11 mouse cellular contexts compared by ENCODE assay signal in genomic region chr9:108144371-108145270, GRCm38 (mm10). TPM values are rescaled to one million over a fixed set of nuclear protein-coding genes. Genes with fewer than 3 reads are reported as not detected.
DNase-seq lines count a peak whose midpoint lies in the region; ATAC-seq and TF ChIP-seq lines count a peak whose summit lies in the region.
"Had no signal": no experiment of that assay in that cellular context is flagged by ENCODE, and none has a peak within 500 bp of the region (broad histone marks: within the 10 kb centered on the region; RNA-seq: fewer than 3 reads in every experiment).

No protein-coding gene starts in this region.

- H3K9me3 ChIP-seq in lung, embryonic 15.5 days, result no peaks in the 10 kb centered on the region
- no peaks in the 10 kb centered on the region for H3K9me3 ChIP-seq in stomach, postnatal 0 days (ENCODE audit: control insufficient read depth, low read length)
- no peaks in the 10 kb centered on the region for H3K9me3 ChIP-seq in liver, postnatal 0 days (ENCODE audit: low read length)

- no peaks in the 10 kb centered on the region for H3K27me3 ChIP-seq in cerebellum, adult 2 months (ENCODE audit: control insufficient read depth, insufficient read depth, low read length)
- no peaks in the 10 kb centered on the region for H3K27me3 ChIP-seq in lung, embryonic 15.5 days
- H3K27me3 ChIP-seq in stomach, postnatal 0 days (ENCODE audit: control insufficient read depth, insufficient read depth, low read length), result no peaks in the 10 kb centered on the region
- no peaks in the 10 kb centered on the region for H3K27me3 ChIP-seq in liver, postnatal 0 days (ENCODE audit: insufficient read depth, low read length)

- TF ChIP-seq POLR2A in cerebellum, adult 2 months (IDR thresholded peaks at IDR 0.05; ENCODE audit: borderline replicate concordance, insufficient read depth, low read length), result no peak

- TF ChIP-seq CTCF in cerebellum, adult 2 months (IDR thresholded peaks at IDR 0.05; ENCODE audit: borderline replicate concordance, insufficient read depth, low read depth, low read length), result no peak
- TF ChIP-seq CTCF in stomach, postnatal 0 days (IDR thresholded peaks at IDR 0.05; ENCODE audit: low read depth), result no peak
- no peak for TF ChIP-seq CTCF in liver, postnatal 0 days (IDR thresholded peaks at IDR 0.05; ENCODE audit: low read depth)

- TF ChIP-seq EP300 in stomach, postnatal 0 days (optimal IDR thresholded peaks at IDR 0.05), result no peak
- TF ChIP-seq EP300 in liver, postnatal 0 days (IDR thresholded peaks at IDR 0.05; ENCODE audit: low read depth), result no peak

- peaks cover 76% of the 10 kb centered on the region for H3K4me1 ChIP-seq in cerebellum, adult 2 months (ENCODE audit: control insufficient read depth, insufficient read depth, low read length)
- peaks cover 12% of the 10 kb centered on the region; the same call in 1 of the 2 replicates for H3K4me1 ChIP-seq in lung, embryonic 15.5 days
- H3K4me1 ChIP-seq in stomach, postnatal 0 days (replicated peaks; ENCODE audit: control insufficient read depth, insufficient read depth), result no peaks in the 10 kb centered on the region
- no peaks in the 10 kb centered on the region for H3K4me1 ChIP-seq in liver, postnatal 0 days (ENCODE audit: insufficient read depth)

- no peaks in the 10 kb centered on the region for H3K36me3 ChIP-seq in lung, embryonic 15.5 days
- no peaks in the 10 kb centered on the region for H3K36me3 ChIP-seq in stomach, postnatal 0 days (ENCODE audit: control insufficient read depth, insufficient read depth, low read length)
- no peaks in the 10 kb centered on the region for H3K36me3 ChIP-seq in liver, postnatal 0 days (replicated peaks; ENCODE audit: insufficient read depth, low read length)

- H3K4me2 ChIP-seq in lung, embryonic 15.5 days, result no peak overlapping the region
- H3K4me2 ChIP-seq in stomach, postnatal 0 days (replicated peaks; ENCODE audit: low read depth), result no peak overlapping the region
- H3K4me2 ChIP-seq in liver, postnatal 0 days (ENCODE audit: low read depth, low read length), result no peak overlapping the region

- H3K4me3 ChIP-seq in cerebellum, adult 2 months (replicated peaks; ENCODE audit: insufficient read depth, low read depth, low read length), result no peak overlapping the region
- H3K4me3 ChIP-seq in lung, embryonic 15.5 days, result no peak overlapping the region
- H3K4me3 ChIP-seq in stomach, postnatal 0 days (ENCODE audit: low read depth, low read length), result no peak overlapping the region
- no peak overlapping the region for H3K4me3 ChIP-seq in liver, postnatal 0 days (ENCODE audit: low read depth, low read length)

- WGBS in cerebellum, adult 2 months, result 59% methylated on average over 17 of the region's 17 CpGs
- WGBS in lung, embryonic 15.5 days, result 53% methylated on average over 17 of the region's 17 CpGs
- WGBS in stomach, postnatal 0 days, result 53% methylated on average over 17 of the region's 17 CpGs
- WGBS in liver, postnatal 0 days (ENCODE audit: insufficient replicate concordance), result 65% methylated on average over 17 of the region's 17 CpGs

- no peak overlapping the region for H3K9ac ChIP-seq in lung, embryonic 15.5 days
- no peak overlapping the region for H3K9ac ChIP-seq in stomach, postnatal 0 days (ENCODE audit: low read length)
- no peak overlapping the region for H3K9ac ChIP-seq in liver, postnatal 0 days (replicated peaks)
- H3K9ac ChIP-seq: liver, embryonic 14.5 days had no signal

- DNase-seq in cerebellum, adult 2 months, result peak in 1 of 2 experiments; percentile 27
- DNase-seq in cerebellum, postnatal 10 days, result no peak
- DNase-seq in T-cell, adult 2 months (ENCODE audit: low spot score), result peak; percentile 70
- peak; percentile 79 for DNase-seq in stomach, postnatal 0 days (ENCODE audit: low spot score)
- no peak for DNase-seq in liver, postnatal 0 days
- DNase-seq in heart, postnatal 10 days, result no peak
- DNase-seq: kidney, adult 11 months had no signal

- peak; percentile 81 for ATAC-seq in lung, embryonic 15.5 days (ENCODE audit: borderline replicate concordance, extremely low read depth, low FRiP score, low TSS enrichment)
- peak; percentile 84 for ATAC-seq in stomach, postnatal 0 days (ENCODE audit: low FRiP score, low TSS enrichment)
- ATAC-seq in monocyte, adult 5-6 weeks (replicated peaks; ENCODE audit: insufficient number of reproducible peaks, low FRiP score, low TSS enrichment, poor library complexity, severe bottlenecking), result no peak
- no peak for ATAC-seq in liver, postnatal 0 days
- ATAC-seq: activated CD4-positive, CD25-positive, alpha-beta regulatory T cell, adult 4 months had no signal

- intact Hi-C loops in heart, postnatal 10 days (cut with DNase I), result no loop called here

- peak overlapping the region; percentile 73 for H3K27ac ChIP-seq in cerebellum, adult 2 months (ENCODE audit: insufficient read depth, low read length)
- H3K27ac ChIP-seq in lung, embryonic 15.5 days, result peak overlapping the region; percentile 64
- H3K27ac ChIP-seq in stomach, postnatal 0 days (replicated peaks), result no peak overlapping the region
- H3K27ac ChIP-seq in liver, postnatal 0 days (ENCODE audit: low read depth), result no peak overlapping the region
- H3K27ac ChIP-seq: liver, embryonic 14.5 days had no signal

RNA-seq across cellular contexts. Expression of gene Bsn, which starts 45.6 kb away (rescaled TPM):
- 70.0 and 77.6 TPM in 2 replicates for polyA plus RNA-seq in cerebellum, adult 2 months (2012; rRNA removed)
- polyA plus RNA-seq in lung, embryonic 15.5 days (2015; fragmentation: Nextera tagmentation; extraction: Ambion mirVana), result 0.19 and 0.34 TPM in 2 replicates
- polyA plus RNA-seq in stomach, postnatal 0 days (2015; fragmentation: Nextera tagmentation; extraction: Ambion mirVana), result 1.6 and 2.0 TPM in 2 replicates
- total RNA-seq in monocyte, adult 5-6 weeks (2017), result under 0.01 to 1.2 TPM in 2 of 3 replicates, not detected in the other
- 0.58 and 0.59 TPM in 2 replicates for polyA plus RNA-seq in liver, postnatal 0 days (2015; fragmentation: Nextera tagmentation; extraction: Ambion mirVana)
- total RNA-seq in heart, postnatal 10 days (2021), result under 1 TPM; 0.05 to 0.07 TPM

RNA-seq across cellular contexts. Expression of gene Apeh, which starts 50.2 kb away (rescaled TPM):
- polyA plus RNA-seq in cerebellum, adult 2 months (2012; rRNA removed), result 69.6 and 83.5 TPM in 2 replicates
- 57.8 and 59.1 TPM in 2 replicates for polyA plus RNA-seq in lung, embryonic 15.5 days (2015; fragmentation: Nextera tagmentation; extraction: Ambion mirVana)
- polyA plus RNA-seq in stomach, postnatal 0 days (2015; fragmentation: Nextera tagmentation; extraction: Ambion mirVana), result 35.4 and 38.4 TPM in 2 replicates
- total RNA-seq in monocyte, adult 5-6 weeks (2017), result 63.3 to 124 TPM (median 97.2 TPM) in 3 replicates
- polyA plus RNA-seq in liver, postnatal 0 days (2015; fragmentation: Nextera tagmentation; extraction: Ambion mirVana), result 67.7 and 75.2 TPM in 2 replicates
- total RNA-seq in heart, postnatal 10 days (2021), result 10 to 100 TPM; 44.6 to 53.1 TPM

Comparison
In these comparisons a context has a peak if more than half of its experiments do, and no peak if none do; other contexts are left out.
1. DNase-seq: peak in T-cell, adult 2 months (single experiment) and stomach, postnatal 0 days (single experiment); none in cerebellum, postnatal 10 days (0 of 2), liver, postnatal 0 days (single experiment) and heart, postnatal 10 days (0 of 2).
2. H3K27ac ChIP-seq: peak in cerebellum, adult 2 months (single experiment) and lung, embryonic 15.5 days (single experiment); none in stomach, postnatal 0 days (single experiment) and liver, postnatal 0 days (single experiment).
3. ATAC-seq: peak in lung, embryonic 15.5 days (single experiment) and stomach, postnatal 0 days (single experiment); none in monocyte, adult 5-6 weeks (single experiment) and liver, postnatal 0 days (single experiment).
4. RNA of gene Bsn, which starts 45.6 kb away (polyA plus RNA-seq): 70.0 to 77.6 TPM in cerebellum, adult 2 months; 1.6 to 2.0 TPM in stomach, postnatal 0 days, 0.58 to 0.59 TPM in liver, postnatal 0 days and 0.19 to 0.34 TPM in lung, embryonic 15.5 days; every median in the first group is over 10 times any median in the second.